Comparison of ENCODE assay signal across 15 mouse cellular contexts in genomic region chr19:58662098-58662497, GRCm38 (mm10). TPM values are rescaled to one million over a fixed set of nuclear protein-coding genes. Genes with fewer than 3 reads are reported as not detected.
DNase-seq lines count a peak whose midpoint lies in the region; ATAC-seq and TF ChIP-seq lines count a peak whose summit lies in the region.
"Had no signal": no experiment of that assay in that cellular context is flagged by ENCODE, and none has a peak within 500 bp of the region (broad histone marks: within the 10 kb centered on the region; RNA-seq: fewer than 3 reads in every experiment).

No protein-coding gene starts in this region.

- H3K36me3 ChIP-seq in forebrain, postnatal 0 days (ENCODE audit: insufficient read depth): no peaks in the 10 kb centered on the region
- H3K36me3 ChIP-seq in forebrain, embryonic 12.5 days (replicated peaks): no peaks in the 10 kb centered on the region
- H3K36me3 ChIP-seq: embryonic facial prominence, embryonic 12.5 days; neural tube, embryonic 13.5 days had no signal

- no peak overlapping the region for H3K27ac ChIP-seq in forebrain, postnatal 0 days (ENCODE audit: low read depth, low read length)
- no peak overlapping the region for H3K27ac ChIP-seq in forebrain, embryonic 12.5 days
- H3K27ac ChIP-seq: embryonic facial prominence, embryonic 12.5 days; forebrain, embryonic 13.5 days; neural tube, embryonic 13.5 days had no signal

- intact Hi-C loops in left cerebral cortex, postnatal 4 days (cut with DNase I): no loop called here

- no peaks in the 10 kb centered on the region for H3K9me3 ChIP-seq in forebrain, postnatal 0 days (ENCODE audit: low read length)
- H3K9me3 ChIP-seq in forebrain, embryonic 12.5 days: no peaks in the 10 kb centered on the region
- H3K9me3 ChIP-seq: embryonic facial prominence, embryonic 12.5 days; forebrain, embryonic 13.5 days; neural tube, embryonic 13.5 days had no signal

- in situ Hi-C loops in Patski (cut with MboI; ENCODE audit: low pct_unique_long_range_greater_than_20kb): no loop called here

- 57% methylated on average over 4 of the region's 4 CpGs for WGBS in forebrain, postnatal 0 days
- WGBS in forebrain, embryonic 12.5 days: 56% methylated on average over 4 of the region's 4 CpGs

- no peak overlapping the region for H3K4me2 ChIP-seq in forebrain, postnatal 0 days (ENCODE audit: low read depth)
- H3K4me2 ChIP-seq in forebrain, embryonic 12.5 days: no peak overlapping the region
- H3K4me2 ChIP-seq: embryonic facial prominence, embryonic 12.5 days; forebrain, embryonic 13.5 days; midbrain, embryonic 11.5 days; neural tube, embryonic 13.5 days had no signal

- no peaks in the 10 kb centered on the region for H3K27me3 ChIP-seq in forebrain, postnatal 0 days (ENCODE audit: insufficient read depth, low read length)
- H3K27me3 ChIP-seq in forebrain, embryonic 12.5 days: no peaks in the 10 kb centered on the region
- H3K27me3 ChIP-seq in Patski: no peaks in the 10 kb centered on the region
- H3K27me3 ChIP-seq: embryonic facial prominence, embryonic 12.5 days; forebrain, embryonic 13.5 days; neural tube, embryonic 13.5 days had no signal

- H3K4me3 ChIP-seq in forebrain, postnatal 0 days (ENCODE audit: low read depth, low read length): no peak overlapping the region
- H3K4me3 ChIP-seq in forebrain, embryonic 12.5 days (replicated peaks): no peak overlapping the region
- H3K4me3 ChIP-seq: embryonic facial prominence, embryonic 12.5 days; forebrain, embryonic 13.5 days; neural tube, embryonic 13.5 days had no signal

- CTCF ChIA-PET in Patski (lab: Charles Lee): no interaction called here

- peak; percentile 31 for DNase-seq in forebrain, postnatal 0 days
- DNase-seq in left cerebral cortex, adult 18-20 months (ENCODE audit: low spot score in 2 of 2): peak; percentile 35 to 41
- no peak for DNase-seq in left cerebral cortex, postnatal 4 days
- DNase-seq in A20 (ENCODE audit: low read depth, low spot score) (peak; percentile 8), Patski (ENCODE audit: low read depth, low spot score) (no peak)
- DNase-seq: lung, adult 18-20 months had no signal

- POLR2A ChIA-PET in Patski (lab: Charles Lee): interaction anchor here (0.7 kb wide), 1 partner anchor 13 kb away, joined by 5 read pairs; no protein-coding TSS in a partner anchor

- H3K4me1 ChIP-seq in forebrain, postnatal 0 days (ENCODE audit: insufficient read depth): no peaks in the 10 kb centered on the region
- no peaks in the 10 kb centered on the region for H3K4me1 ChIP-seq in forebrain, embryonic 12.5 days
- H3K4me1 ChIP-seq: embryonic facial prominence, embryonic 12.5 days; forebrain, embryonic 13.5 days; neural tube, embryonic 13.5 days had no signal

- no peak overlapping the region for H3K9ac ChIP-seq in forebrain, postnatal 0 days
- no peak overlapping the region for H3K9ac ChIP-seq in forebrain, embryonic 12.5 days
- H3K9ac ChIP-seq: embryonic facial prominence, embryonic 12.5 days; forebrain, embryonic 13.5 days; neural tube, embryonic 13.5 days had no signal

- ATAC-seq in forebrain, postnatal 0 days: no peak
- no peak for ATAC-seq in forebrain, embryonic 12.5 days (ENCODE audit: low FRiP score)
- no peak for ATAC-seq in Patski
- ATAC-seq in inflammation-experienced regulatory T-cells, adult 6 months: no peak
- ATAC-seq: forebrain, embryonic 13.5 days had no signal

- peak; percentile 29 for TF ChIP-seq CTCF in forebrain, postnatal 0 days (IDR thresholded peaks at IDR 0.05; ENCODE audit: low read depth)
- TF ChIP-seq CTCF in Patski (IDR thresholded peaks at IDR 0.05): peak; percentile 54

RNA-seq across cellular contexts. Expression of gene Pnlip, which starts 9.8 kb away (rescaled TPM):
- 1.1 and 2.1 TPM in 2 replicates for total RNA-seq in forebrain, postnatal 0 days (2014; rRNA removed)
- polyA plus RNA-seq in forebrain, postnatal 0 days (2015; fragmentation: Nextera tagmentation; extraction: Ambion mirVana): 0.84 and 1.2 TPM in 2 replicates
- polyA plus RNA-seq in forebrain, embryonic 12.5 days (2016; fragmentation: Nextera tagmentation; extraction: Ambion mirVana): not detected in 2 replicates
- 1 to 10 TPM; 1.2 to 2.7 TPM for total RNA-seq in left cerebral cortex, adult 18-20 months (2021)
- total RNA-seq in left cerebral cortex, postnatal 4 days (2021): 1 to 10 TPM; 3.0 to 4.6 TPM
- not detected for polyA plus RNA-seq in Patski (2021)
- polyA plus RNA-seq in inflammation-experienced regulatory T-cells, adult 6 months (2017; shearing (Covaris generic)): not detected
- total RNA-seq: heart, postnatal 25 days had no signal
- polyA plus RNA-seq: embryonic facial prominence, embryonic 12.5 days; forebrain, embryonic 13.5 days; kidney, embryonic 16.5 days; limb, embryonic 11.5 days; midbrain, embryonic 11.5 days had no signal

Comparison
In these comparisons a context has a peak if more than half of its experiments do, and no peak if none do; other contexts are left out.
1. DNase-seq: peak in forebrain, postnatal 0 days (single experiment), left cerebral cortex, adult 18-20 months (2 of 2) and A20 (single experiment); none in left cerebral cortex, postnatal 4 days (single experiment) and Patski (single experiment).